Mouse (Mus musculus): Measurements from ENCODE around the gene Ormdl3.

DNA sequence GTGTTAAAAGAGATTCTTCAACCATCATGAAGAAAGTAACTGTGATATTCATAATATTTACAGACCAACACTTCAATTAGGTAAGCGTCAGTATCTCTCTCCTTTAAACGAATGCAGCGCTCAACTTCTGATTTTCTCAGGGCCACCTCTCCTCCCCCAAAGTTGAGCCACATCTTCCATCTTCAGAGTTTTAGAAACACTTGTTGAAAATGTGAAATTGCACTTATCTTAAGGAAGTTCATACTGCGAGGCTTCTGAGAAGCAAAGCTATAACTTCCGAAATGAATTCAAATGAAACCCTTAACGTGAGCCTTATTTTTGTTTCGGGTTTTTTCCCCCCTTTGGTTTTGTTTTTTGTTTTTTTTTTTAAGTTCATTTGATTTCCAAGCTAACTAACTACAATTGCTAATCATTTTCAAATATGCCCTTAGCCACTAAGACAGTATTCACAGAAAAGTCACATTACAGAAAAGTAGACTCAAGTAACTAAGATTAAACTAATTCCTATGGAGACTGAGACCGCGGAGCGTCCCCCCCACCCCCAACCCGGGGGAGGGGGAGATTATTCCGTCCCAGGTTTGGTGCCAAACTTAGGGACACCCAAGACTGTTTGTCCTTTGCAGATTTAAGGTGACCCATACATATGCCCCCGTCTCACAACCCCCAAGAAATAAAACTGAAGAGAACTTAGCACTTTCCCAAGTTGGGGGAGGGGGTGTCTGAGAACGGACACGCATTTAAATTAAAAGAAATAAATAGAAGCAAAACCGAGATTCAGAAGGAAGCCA is 42.1 kb downstream of the Ormdl3 start:
- TF ChIP-seq CTCF (IDR thresholded peaks at IDR 0.05; ENCODE audit: low read depth, low read length) (no peak), POLR2A (IDR thresholded peaks at IDR 0.05; ENCODE audit: borderline replicate concordance, low read depth, low read length) (no peak)
